Mouse (Mus musculus) erythroblast, adult 5-6 weeks (primary cell): ENCODE results near the gene Gck. TPM values are rescaled to one million over a fixed set of nuclear protein-coding genes. Genes with fewer than 3 reads are reported as not detected.

Experiments used
- ATAC-seq: replicated peaks from 2 replicates; pipeline ENCODE4 v1.8.0; 2016; ENCODE audit warnings: moderate number of reproducible peaks, mild to moderate bottlenecking, moderate TSS enrichment, inconsistent platforms; ENCODE audit not compliant: poor library complexity, low FRiP score, severe bottlenecking
- total RNA-seq, 2 experiments: library from RNA; stranded (forward) in 1 of 2; stranded (reverse) in 1 of 2; fragments of 150-400 nt in 1 of 2; fragments of 200-764, 138-1000 nt in 1 of 2; gene quantifications; 2 replicates each; pipeline versions ENCODE4 v1.2.3 to v1.2.4; 2015 to 2017; ENCODE audit warnings: low replicate concordance in 2 of 2

Gck gene
- not detected in 2 replicates for total RNA-seq (2015; ENCODE audit: low replicate concordance)
- total RNA-seq (2017; ENCODE audit: low replicate concordance): not detected in 2 replicates

- no peak for ATAC-seq
Measured at GRCm38 (mm10) chr11:5949586-5950352, at the start of gene Gck. Gene Gck, minus strand, starts transcription at chr11:5950081.

- ATAC-seq: no peak
Measured at GRCm38 (mm10) chr11:5998472-5998871, 48.6 kb upstream of the Gck start.

- ATAC-seq: peak; percentile 58
Measured at GRCm38 (mm10) chr11:5995989-5996388, 46.1 kb upstream of the Gck start.

- no peak for ATAC-seq
Measured at GRCm38 (mm10) chr11:5994880-5995279, 45.0 kb upstream of the Gck start.

- ATAC-seq: no peak
Measured at GRCm38 (mm10) chr11:5994212-5994611, 44.3 kb upstream of the Gck start.

- no peak for ATAC-seq
Measured at GRCm38 (mm10) chr11:5990910-5991309, 41.0 kb upstream of the Gck start.

- no peak for ATAC-seq
Measured at GRCm38 (mm10) chr11:5989954-5990593, 40.2 kb upstream of the Gck start.

GRCm38 (mm10) chr11:5988126-5988525, 38.2 kb upstream of the Gck start:
- no peak for ATAC-seq

- ATAC-seq: no peak
Measured at GRCm38 (mm10) chr11:5983629-5984028, 33.7 kb upstream of the Gck start.

- ATAC-seq: no peak
Measured at GRCm38 (mm10) chr11:5981323-5981722, 31.4 kb upstream of the Gck start.

GRCm38 (mm10) chr11:5980561-5980960, 30.7 kb upstream of the Gck start:
- ATAC-seq: no peak

- ATAC-seq: no peak
Measured at GRCm38 (mm10) chr11:5980108-5980507, 30.2 kb upstream of the Gck start.

- ATAC-seq: no peak
Measured at GRCm38 (mm10) chr11:5979088-5979487, 29.2 kb upstream of the Gck start.

GRCm38 (mm10) chr11:5976106-5976505, 26.2 kb upstream of the Gck start:
- no peak for ATAC-seq

- ATAC-seq: no peak
Measured at GRCm38 (mm10) chr11:5975068-5975467, 25.2 kb upstream of the Gck start.

GRCm38 (mm10) chr11:5974053-5974452, 24.2 kb upstream of the Gck start:
- no peak for ATAC-seq

- no peak for ATAC-seq
Measured at GRCm38 (mm10) chr11:5973151-5973550, 23.3 kb upstream of the Gck start.

GRCm38 (mm10) chr11:5971202-5971601, 21.3 kb upstream of the Gck start:
- ATAC-seq: no peak

- ATAC-seq: no peak
Measured at GRCm38 (mm10) chr11:5968223-5968622, 18.3 kb upstream of the Gck start.

GRCm38 (mm10) chr11:5966751-5967150, 16.9 kb upstream of the Gck start:
- ATAC-seq: no peak

- no peak for ATAC-seq
Measured at GRCm38 (mm10) chr11:5965865-5966264, 16.0 kb upstream of the Gck start.
